Mouse (Mus musculus): Measurements from ENCODE around the gene Enpp6. TPM values are rescaled to one million over a fixed set of nuclear protein-coding genes. Genes with fewer than 3 reads are reported as not detected.

Enpp6 gene
- total RNA-seq, 1 experiment from 2014 or later, result not detected

Other genes starting within 250 kb of the Enpp6 start
- 43.9 and 60.4 TPM in 2 replicates for gene Irf2, start 247.2 kb upstream of the Enpp6 start, total RNA-seq (2017)